Mouse (Mus musculus): ENCODE results near the gene Gm45716. TPM values are rescaled to one million over a fixed set of nuclear protein-coding genes. Genes with fewer than 3 reads are reported as not detected.

Gene Gm45716
- polyA plus RNA-seq, 1 experiment from 2014 or later, result 25.6 TPM

DNA sequence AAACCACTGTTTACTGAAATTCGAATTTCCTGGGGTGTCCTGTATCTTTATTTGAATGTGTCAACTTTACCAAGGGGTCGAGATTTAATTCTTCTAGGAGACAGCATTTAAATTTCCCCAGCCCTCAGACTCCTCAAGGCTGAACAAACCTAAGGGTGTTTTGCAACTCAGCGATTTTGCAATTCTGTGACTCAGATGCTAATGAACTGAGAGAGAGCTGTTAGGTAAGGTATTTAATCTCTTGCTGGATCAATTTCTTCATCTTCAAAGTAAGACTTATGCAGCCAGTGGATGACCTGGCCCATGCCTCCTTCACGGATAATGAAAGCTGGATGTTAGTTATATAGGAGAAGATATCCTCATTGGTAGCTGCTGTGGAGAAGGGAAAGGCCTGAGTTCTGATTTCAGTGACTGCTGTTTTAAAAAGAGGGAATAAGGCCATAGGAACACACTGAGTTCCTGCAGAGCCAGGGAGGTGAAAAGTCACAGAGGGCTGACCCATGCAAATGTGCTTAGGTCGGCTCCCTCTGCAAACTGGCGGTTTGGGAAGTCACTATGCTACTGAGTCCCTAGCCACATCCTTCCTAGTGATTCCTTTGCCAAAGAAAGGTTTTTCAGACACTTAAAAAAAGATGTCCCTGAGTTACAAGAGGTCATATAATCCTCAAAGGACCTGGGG lies 53.3 kb downstream of the Gm45716 start:
- H3K27ac ChIP-seq, result no peak overlapping the region
- H3K4me3 ChIP-seq (replicated peaks; ENCODE audit: low read length), result no peak overlapping the region
- H3K4me1 ChIP-seq (replicated peaks; ENCODE audit: control insufficient read depth, insufficient read depth, low read length), result no peaks in the 10 kb centered on the region; the same call in 1 of the 2 replicates
- no peak overlapping the region for H3K9ac ChIP-seq
- H3K9me3 ChIP-seq (ENCODE audit: control insufficient read depth, low read length), result no peaks in the 10 kb centered on the region
- ATAC-seq (ENCODE audit: low FRiP score) (no peak), DNase-seq (ENCODE audit: low spot score) (no peak)
- no peaks in the 10 kb centered on the region for H3K27me3 ChIP-seq (ENCODE audit: control insufficient read depth, insufficient read depth, low read length)
- no peaks in the 10 kb centered on the region for H3K36me3 ChIP-seq (replicated peaks; ENCODE audit: control insufficient read depth, insufficient read depth)
- no peak overlapping the region for H3K4me2 ChIP-seq (replicated peaks)
- 23% methylated on average over 6 of the region's 6 CpGs for WGBS

DNA sequence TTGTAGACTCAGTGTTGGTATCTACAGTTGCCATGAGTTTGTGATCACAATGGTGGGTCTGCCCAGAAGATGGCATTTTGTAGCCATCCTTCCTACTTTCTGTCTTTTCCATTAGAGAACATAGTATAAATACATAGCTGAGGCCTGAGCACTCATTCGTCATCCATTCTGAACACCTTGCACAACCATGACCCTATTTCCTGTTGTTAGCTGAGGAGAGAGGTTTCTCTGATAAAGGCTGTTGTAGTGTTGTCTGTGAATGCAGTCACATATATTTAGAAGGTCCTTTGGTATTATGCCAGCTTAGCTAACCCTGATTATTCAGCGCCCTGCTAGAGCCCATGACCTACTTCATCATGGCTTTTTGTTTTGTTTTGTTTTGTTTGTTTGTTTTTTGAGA lies 54.4 kb downstream of the Gm45716 start:
- WGBS, result 88% methylated on average over 2 of the region's 2 CpGs
- Histone ChIP-seq H3K4me1 (replicated peaks; ENCODE audit: control insufficient read depth, insufficient read depth, low read length) (no peaks in the 10 kb centered on the region; the same call in 1 of the 2 replicates), H3K4me2 (replicated peaks) (no peak overlapping the region), H3K9me3 (ENCODE audit: control insufficient read depth, low read length) (no peaks in the 10 kb centered on the region), H3K27ac (no peak overlapping the region), H3K27me3 (ENCODE audit: control insufficient read depth, insufficient read depth, low read length) (no peaks in the 10 kb centered on the region), H3K4me3 (replicated peaks; ENCODE audit: low read length) (no peak overlapping the region), H3K36me3 (replicated peaks; ENCODE audit: control insufficient read depth, insufficient read depth) (no peaks in the 10 kb centered on the region), H3K9ac (no peak overlapping the region)
- no peak for ATAC-seq (ENCODE audit: low FRiP score)
- DNase-seq (ENCODE audit: low spot score), result no peak

DNA sequence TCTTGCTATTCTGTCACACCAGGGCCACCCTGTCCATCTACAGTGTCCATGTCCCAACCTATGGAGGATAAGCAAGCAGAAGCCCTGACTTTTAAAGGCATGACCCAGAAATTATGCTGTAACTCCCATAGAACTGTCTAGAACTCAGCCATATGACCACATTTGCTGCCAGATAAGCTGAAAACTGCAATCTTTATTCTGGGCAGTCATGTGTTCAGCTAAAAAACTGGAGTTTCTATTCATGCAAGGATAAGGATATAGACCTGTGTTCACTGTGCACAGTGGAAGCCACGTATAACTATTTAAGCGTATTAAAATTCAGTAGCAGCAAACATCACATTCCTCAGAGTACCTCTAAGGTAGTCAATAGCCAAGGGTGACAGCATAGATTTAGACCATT lies 55.8 kb downstream of the Gm45716 start:
- no peaks in the 10 kb centered on the region for H3K27me3 ChIP-seq (ENCODE audit: control insufficient read depth, insufficient read depth, low read length)
- no peak overlapping the region for H3K4me3 ChIP-seq (replicated peaks; ENCODE audit: low read length)
- WGBS, result 90% methylated on average over 2 of the region's 2 CpGs
- no peak overlapping the region for H3K27ac ChIP-seq
- H3K4me2 ChIP-seq (replicated peaks), result no peak overlapping the region
- DNase-seq (ENCODE audit: low spot score) (no peak), ATAC-seq (ENCODE audit: low FRiP score) (no peak)
- no peaks in the 10 kb centered on the region for H3K36me3 ChIP-seq (replicated peaks; ENCODE audit: control insufficient read depth, insufficient read depth)
- peaks cover 3% of the 10 kb centered on the region; the same call in 1 of the 2 replicates for H3K4me1 ChIP-seq (replicated peaks; ENCODE audit: control insufficient read depth, insufficient read depth, low read length)
- H3K9ac ChIP-seq, result no peak overlapping the region
- no peaks in the 10 kb centered on the region for H3K9me3 ChIP-seq (ENCODE audit: control insufficient read depth, low read length)

DNA sequence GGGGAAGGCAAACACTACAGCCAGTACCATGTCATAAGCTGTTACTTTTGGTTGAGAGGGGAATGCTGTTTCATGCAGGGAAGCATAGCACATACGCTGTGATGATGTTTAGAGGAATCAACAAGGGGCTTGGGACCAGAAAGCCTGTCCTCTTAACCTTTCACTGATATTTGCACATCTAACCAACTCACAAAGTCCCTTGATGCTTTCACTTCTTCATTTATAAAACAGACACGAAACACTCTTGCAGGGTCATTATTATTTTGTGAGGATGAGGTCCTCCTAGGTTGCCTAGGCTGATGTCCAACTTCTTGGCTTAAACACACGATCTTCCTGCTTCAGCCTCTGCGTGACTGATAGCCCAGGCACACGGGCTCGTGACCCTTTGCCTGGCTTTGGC lies 58.1 kb downstream of the Gm45716 start:
- no peaks in the 10 kb centered on the region for H3K9me3 ChIP-seq (ENCODE audit: control insufficient read depth, low read length)
- H3K4me3 ChIP-seq (replicated peaks; ENCODE audit: low read length), result no peak overlapping the region
- H3K9ac ChIP-seq, result no peak overlapping the region
- no peak overlapping the region for H3K27ac ChIP-seq
- H3K4me1 ChIP-seq (replicated peaks; ENCODE audit: control insufficient read depth, insufficient read depth, low read length), result peaks cover 13% of the 10 kb centered on the region; the same call in 1 of the 2 replicates
- H3K36me3 ChIP-seq (replicated peaks; ENCODE audit: control insufficient read depth, insufficient read depth), result no peaks in the 10 kb centered on the region
- DNase-seq (ENCODE audit: low spot score), result no peak
- no peak for ATAC-seq (ENCODE audit: low FRiP score)
- no peaks in the 10 kb centered on the region for H3K27me3 ChIP-seq (ENCODE audit: control insufficient read depth, insufficient read depth, low read length)
- H3K4me2 ChIP-seq (replicated peaks), result no peak overlapping the region
- 84% methylated on average over 6 of the region's 6 CpGs for WGBS

DNA sequence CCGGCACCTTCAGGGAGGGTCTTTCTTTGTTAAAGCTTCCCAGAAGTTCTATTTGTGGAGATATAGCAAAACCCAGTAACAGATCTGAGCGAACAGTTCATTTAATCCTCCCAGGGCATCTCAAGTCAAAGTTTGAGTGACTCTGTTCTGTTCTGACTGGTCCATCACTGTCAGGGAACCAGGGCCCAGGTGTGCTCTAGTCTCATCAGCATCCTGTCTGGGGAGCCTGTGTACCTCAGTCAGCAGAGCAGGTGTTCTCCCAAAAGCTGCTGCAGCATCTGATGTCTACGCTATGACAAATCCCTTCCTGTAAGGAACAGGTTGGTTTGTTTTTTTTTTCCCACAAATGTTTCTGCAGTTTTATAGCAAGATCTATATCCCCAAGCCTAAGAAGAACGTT lies 59.2 kb downstream of the Gm45716 start:
- Histone ChIP-seq H3K27ac (no peak overlapping the region), H3K36me3 (replicated peaks; ENCODE audit: control insufficient read depth, insufficient read depth) (no peaks in the 10 kb centered on the region), H3K4me2 (replicated peaks) (no peak overlapping the region), H3K27me3 (ENCODE audit: control insufficient read depth, insufficient read depth, low read length) (no peaks in the 10 kb centered on the region), H3K4me3 (replicated peaks; ENCODE audit: low read length) (no peak overlapping the region), H3K9me3 (ENCODE audit: control insufficient read depth, low read length) (no peaks in the 10 kb centered on the region), H3K9ac (no peak overlapping the region), H3K4me1 (replicated peaks; ENCODE audit: control insufficient read depth, insufficient read depth, low read length) (peaks cover 22% of the 10 kb centered on the region)
- DNase-seq (ENCODE audit: low spot score), result no peak
- WGBS, result 83% methylated on average over 4 of the region's 4 CpGs
- ATAC-seq (ENCODE audit: low FRiP score), result no peak

DNA sequence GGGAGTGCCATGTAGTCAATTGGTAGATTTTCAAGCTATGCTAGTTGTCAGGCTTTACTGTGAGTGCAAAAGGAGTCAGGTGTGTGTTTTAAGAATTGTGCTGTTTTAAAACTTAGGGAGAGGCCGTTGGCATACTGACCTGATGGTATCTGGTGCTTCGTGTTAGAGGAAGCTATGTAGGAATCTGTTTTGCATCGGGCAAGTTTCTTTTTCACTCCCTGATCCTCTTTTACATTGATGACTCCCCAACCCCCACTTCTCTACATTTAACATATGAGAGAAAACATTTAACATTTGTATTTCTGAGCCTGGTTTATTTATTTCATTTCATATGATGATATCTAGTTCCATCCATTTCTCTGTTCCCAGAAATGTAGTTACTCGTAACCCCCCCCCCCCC lies 60.3 kb downstream of the Gm45716 start:
- peaks cover 32% of the 10 kb centered on the region for H3K4me1 ChIP-seq (replicated peaks; ENCODE audit: control insufficient read depth, insufficient read depth, low read length)
- no peaks in the 10 kb centered on the region for H3K27me3 ChIP-seq (ENCODE audit: control insufficient read depth, insufficient read depth, low read length)
- H3K27ac ChIP-seq, result peak overlapping the region; percentile 89; the same call in 1 of the 2 replicates
- 70% methylated on average over 4 of the region's 4 CpGs for WGBS
- H3K4me3 ChIP-seq (replicated peaks; ENCODE audit: low read length), result no peak overlapping the region
- DNase-seq (ENCODE audit: low spot score), result no peak
- H3K9ac ChIP-seq, result no peak overlapping the region
- no peaks in the 10 kb centered on the region for H3K36me3 ChIP-seq (replicated peaks; ENCODE audit: control insufficient read depth, insufficient read depth)
- H3K4me2 ChIP-seq (replicated peaks), result no peak overlapping the region
- no peaks in the 10 kb centered on the region for H3K9me3 ChIP-seq (ENCODE audit: control insufficient read depth, low read length)
- ATAC-seq (ENCODE audit: low FRiP score), result no peak

DNA sequence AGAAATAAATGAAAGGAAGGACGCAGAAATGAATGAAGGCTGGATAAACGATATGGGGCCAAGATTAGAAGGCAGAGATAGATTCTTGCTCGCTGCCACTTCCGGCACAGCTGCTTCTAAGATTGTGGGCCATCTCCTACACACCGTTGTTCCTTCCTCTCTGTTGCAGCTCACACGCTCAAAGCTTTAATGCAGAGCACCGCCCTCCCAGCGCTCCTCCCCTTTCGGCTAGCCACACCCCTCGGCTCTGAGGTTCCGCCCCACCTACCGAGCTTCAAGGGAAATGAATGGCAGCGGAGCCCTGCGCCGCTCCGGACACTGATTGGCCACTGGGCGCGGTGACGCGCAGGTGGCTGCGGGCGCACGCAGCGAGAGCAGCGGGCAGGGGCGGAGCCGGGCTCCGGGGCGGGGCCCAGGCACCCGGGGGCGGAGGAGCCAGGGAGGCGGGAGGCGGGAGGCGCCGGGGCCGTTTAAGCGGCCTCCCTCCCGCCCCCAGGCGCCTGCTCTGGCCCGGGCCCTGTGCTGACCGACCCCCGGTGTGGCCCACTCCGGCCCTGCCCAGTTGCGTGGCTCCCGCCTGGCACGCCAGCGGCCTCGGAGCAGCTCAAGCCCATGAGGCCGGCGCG lies 61.7 kb downstream of the Gm45716 start, which contains the start of gene Mmd:
Gene Mmd, plus strand, starts transcription at position 432 of the 626 bp plus-strand sequence.
- H3K4me2 ChIP-seq (replicated peaks), result peak within 1 kb of the TSS; percentile 80
- H3K9me3 ChIP-seq (ENCODE audit: control insufficient read depth, low read length), result no peaks in the 10 kb centered on the region
- H3K4me1 ChIP-seq (replicated peaks; ENCODE audit: control insufficient read depth, insufficient read depth, low read length), result peaks cover 32% of the 10 kb centered on the region
- DNase-seq (ENCODE audit: low spot score) (peak; percentile 97), ATAC-seq (ENCODE audit: low FRiP score) (peak; percentile 99)
- peak within 1 kb of the TSS; percentile 91 for H3K27ac ChIP-seq
- H3K27me3 ChIP-seq (ENCODE audit: control insufficient read depth, insufficient read depth, low read length), result no peaks in the 10 kb centered on the region
- H3K36me3 ChIP-seq (replicated peaks; ENCODE audit: control insufficient read depth, insufficient read depth), result no peaks in the 10 kb centered on the region
- under 1% methylated on average over 39 of the region's 51 CpGs for WGBS
- peak within 1 kb of the TSS; percentile 85 for H3K9ac ChIP-seq
- peak within 1 kb of the TSS; percentile 72 for H3K4me3 ChIP-seq (replicated peaks; ENCODE audit: low read length)

DNA sequence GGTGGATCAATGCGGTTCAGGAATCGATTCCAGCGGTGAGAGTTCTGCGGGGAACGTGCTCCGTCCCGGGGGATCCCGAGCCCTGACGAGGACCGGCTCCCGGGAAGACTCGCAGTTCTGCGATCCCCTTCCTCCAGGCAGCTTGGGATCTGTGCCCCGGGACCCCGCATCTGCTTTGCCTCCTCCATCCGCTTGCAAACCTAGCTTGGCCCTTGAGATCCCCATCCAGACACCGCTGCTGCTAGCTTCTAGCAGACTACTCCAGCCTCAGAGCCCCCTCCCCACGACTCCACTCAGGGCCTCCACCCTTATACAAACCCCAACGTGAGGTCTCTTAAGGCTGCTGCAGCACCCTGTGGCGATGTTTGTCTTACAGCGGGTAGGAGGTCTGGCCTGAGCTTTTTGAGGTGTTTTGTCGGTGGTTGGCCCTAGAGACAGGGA lies 62.2 kb downstream of the Gm45716 start:
- Histone ChIP-seq H3K4me2 (replicated peaks) (peak overlapping the region; percentile 80), H3K4me1 (replicated peaks; ENCODE audit: control insufficient read depth, insufficient read depth, low read length) (peaks cover 32% of the 10 kb centered on the region), H3K9me3 (ENCODE audit: control insufficient read depth, low read length) (no peaks in the 10 kb centered on the region), H3K36me3 (replicated peaks; ENCODE audit: control insufficient read depth, insufficient read depth) (no peaks in the 10 kb centered on the region), H3K27ac (peak overlapping the region; percentile 91), H3K27me3 (ENCODE audit: control insufficient read depth, insufficient read depth, low read length) (no peaks in the 10 kb centered on the region), H3K9ac (peak overlapping the region; percentile 85), H3K4me3 (replicated peaks; ENCODE audit: low read length) (peak overlapping the region; percentile 72)
- WGBS, result under 1% methylated on average over 22 of the region's 22 CpGs
- DNase-seq (ENCODE audit: low spot score) (peak; percentile 33), ATAC-seq (ENCODE audit: low FRiP score) (peak; percentile 11)

DNA sequence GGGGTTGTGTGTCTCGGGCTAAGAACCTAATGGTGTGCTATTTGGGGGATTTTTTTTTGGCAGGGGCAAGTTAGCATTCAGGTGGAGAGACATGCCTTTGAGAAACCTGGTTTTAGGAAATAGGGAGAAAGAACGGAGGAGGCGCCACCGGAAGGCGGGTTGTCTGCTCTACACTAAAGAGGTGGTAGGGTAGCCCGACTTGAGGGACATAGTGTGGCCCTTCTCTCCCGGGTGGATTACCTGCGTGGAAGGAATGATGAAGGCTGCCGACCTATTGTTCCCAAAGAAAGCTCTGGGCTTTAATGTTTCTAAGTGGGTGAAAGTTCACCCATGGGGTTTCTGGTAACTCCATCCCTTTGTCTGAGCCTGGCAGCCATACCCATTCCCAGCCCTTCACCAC lies 62.7 kb downstream of the Gm45716 start:
- Histone ChIP-seq H3K4me2 (replicated peaks) (peak overlapping the region; percentile 80), H3K9ac (peak overlapping the region; percentile 85), H3K9me3 (ENCODE audit: control insufficient read depth, low read length) (no peaks in the 10 kb centered on the region), H3K36me3 (replicated peaks; ENCODE audit: control insufficient read depth, insufficient read depth) (no peaks in the 10 kb centered on the region), H3K4me3 (replicated peaks; ENCODE audit: low read length) (peak overlapping the region; percentile 72), H3K27me3 (ENCODE audit: control insufficient read depth, insufficient read depth, low read length) (no peaks in the 10 kb centered on the region), H3K4me1 (replicated peaks; ENCODE audit: control insufficient read depth, insufficient read depth, low read length) (peaks cover 32% of the 10 kb centered on the region), H3K27ac (peak overlapping the region; percentile 91)
- DNase-seq (ENCODE audit: low spot score) (no peak), ATAC-seq (ENCODE audit: low FRiP score) (no peak)
- WGBS, result 3% methylated on average over 9 of the region's 9 CpGs
